Mouse (Mus musculus) spleen, adult 18-20 months (tissue): ENCODE measurements at regions not wholly inside any gene's neighbourhood (a gene's known extent, or its start where the extent isn't known, plus 50 kb on each side); places are given as distances from the start of the nearest gene placed in this dataset.

Experiments used
- DNase-seq, 2 experiments: peaks; one replicate each; pipeline ENCODE4 v3.0.0; 2022; ENCODE audit warnings: mixed read lengths in 2 of 2

- DNase-seq: no peak
These were observed 62.3 kb upstream of the Agr3 start for GRCm38 (mm10) chr12:35863141-35863540.

GRCm38 (mm10) chr12:35853159-35853558 lies 72.3 kb upstream of the Agr3 start:
- no peak for DNase-seq

- no peak for DNase-seq
These were observed 78.4 kb upstream of the Agr3 start for GRCm38 (mm10) chr12:35846905-35847610.

GRCm38 (mm10) chr12:35836946-35837345 lies 88.5 kb upstream of the Agr3 start:
- DNase-seq: no peak

- DNase-seq: no peak
These were observed 92.1 kb upstream of the Agr3 start for GRCm38 (mm10) chr12:35833285-35833684.

- DNase-seq: no peak
These were observed 93.4 kb upstream of the Agr3 start for GRCm38 (mm10) chr12:35831922-35832512.

GRCm38 (mm10) chr12:35831268-35831667 lies 94.2 kb upstream of the Agr3 start:
- no peak for DNase-seq

- no peak for DNase-seq
These were observed 97.6 kb upstream of the Agr3 start for GRCm38 (mm10) chr12:35827797-35828196.

GRCm38 (mm10) chr12:35826990-35827389 lies 98.4 kb upstream of the Agr3 start:
- no peak for DNase-seq

- no peak for DNase-seq
These were observed 100.8 kb upstream of the Agr3 start for GRCm38 (mm10) chr12:35824587-35824987.

- DNase-seq: peak; percentile 8 to 24
These were observed 126.2 kb upstream of the Agr3 start for GRCm38 (mm10) chr12:35799261-35799660.

GRCm38 (mm10) chr12:35775396-35775795 lies 150.0 kb upstream of the Agr3 start:
- DNase-seq: no peak

GRCm38 (mm10) chr12:35770387-35771024 lies 154.9 kb upstream of the Agr3 start:
- no peak for DNase-seq

- DNase-seq: no peak
These were observed 166.5 kb upstream of the Agr3 start for GRCm38 (mm10) chr12:35758916-35759315.

GRCm38 (mm10) chr12:35755159-35755558 lies 170.3 kb upstream of the Agr3 start:
- DNase-seq: no peak

GRCm38 (mm10) chr12:35747997-35748396 lies 177.4 kb upstream of the Agr3 start:
- no peak for DNase-seq

GRCm38 (mm10) chr12:35746691-35747299 lies 178.6 kb upstream of the Agr3 start:
- DNase-seq: no peak

GRCm38 (mm10) chr12:35742729-35743128 lies 182.7 kb upstream of the Agr3 start:
- DNase-seq: no peak

- no peak for DNase-seq
These were observed 189.0 kb upstream of the Agr3 start for GRCm38 (mm10) chr12:35736427-35736826.

GRCm38 (mm10) chr12:35735002-35735401 lies 190.4 kb upstream of the Agr3 start:
- no peak for DNase-seq

GRCm38 (mm10) chr12:35734371-35734770 lies 191.0 kb upstream of the Agr3 start:
- DNase-seq: no peak

GRCm38 (mm10) chr12:35733580-35733979 lies 191.8 kb upstream of the Agr3 start:
- no peak for DNase-seq

GRCm38 (mm10) chr12:35725910-35726309 lies 191.1 kb upstream of the Ahr start:
- no peak for DNase-seq

GRCm38 (mm10) chr12:35724132-35724531 lies 189.3 kb upstream of the Ahr start:
- DNase-seq: no peak
